Mouse (Mus musculus): Measurements from ENCODE around the gene A1cf. TPM values are rescaled to one million over a fixed set of nuclear protein-coding genes. Genes with fewer than 3 reads are reported as not detected.

The A1cf gene
- total and polyA plus RNA-seq, 3 experiments = not detected

DNA sequence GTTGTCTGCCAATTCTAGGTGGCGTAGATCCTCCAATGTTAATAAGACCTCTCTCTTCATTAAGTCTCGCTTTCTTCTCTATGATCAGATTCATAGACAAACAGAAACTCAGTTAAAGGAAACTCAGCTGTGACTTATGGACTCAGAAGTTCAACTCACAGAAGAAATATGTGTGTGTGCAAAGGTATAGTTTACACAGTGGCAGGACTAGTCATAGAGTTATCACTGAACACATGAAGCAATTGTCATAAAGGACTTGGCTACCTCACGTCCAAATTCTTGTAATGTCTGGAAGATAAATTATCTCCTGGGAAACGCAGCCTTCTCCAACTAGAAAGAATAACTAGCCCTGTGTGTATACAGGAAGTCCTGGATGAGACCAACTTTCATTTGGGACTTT lies 9.4 kb downstream of the A1cf start:
- dilution Hi-C loops (cut with MboI; ENCODE audit: extremely low pct_ligation_motif_present, extremely low pct_unique_long_range_greater_than_20kb, low sequenced_read_pairs) = no loop called here

DNA sequence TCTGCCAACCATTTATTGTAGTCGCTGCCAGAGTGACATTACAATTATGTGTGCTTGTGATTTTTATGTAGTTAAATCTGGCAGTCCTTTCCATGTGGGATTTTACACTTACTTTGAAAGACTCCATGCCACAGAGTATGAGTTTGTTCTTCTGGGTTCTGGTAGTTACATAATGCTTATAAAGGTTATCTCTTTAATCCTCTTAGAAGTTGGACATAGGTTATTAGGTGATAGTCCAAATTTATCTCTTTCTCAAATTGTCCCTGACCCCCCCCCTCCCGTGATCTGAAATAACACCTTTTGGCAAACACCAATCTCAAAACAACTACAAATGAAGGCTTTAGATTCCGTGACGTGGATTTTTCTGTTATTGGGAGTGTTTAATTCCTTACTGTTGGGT lies 16.0 kb downstream of the A1cf start:
- dilution Hi-C loops (cut with MboI; ENCODE audit: extremely low pct_ligation_motif_present, extremely low pct_unique_long_range_greater_than_20kb, low sequenced_read_pairs) = no loop called here

More for the DNA sequence above, 9.4 kb downstream of the A1cf start:
- Histone ChIP-seq H3K36me3 (replicated peaks in 1 of 2; ENCODE audit: control insufficient read depth in 1 of 2, insufficient read depth in 1 of 2, low read length in 1 of 2) (no peaks in the 10 kb centered on the region), H3K9me3 (replicated peaks; ENCODE audit: low read length) (no peaks in the 10 kb centered on the region), H3K4me2 (ENCODE audit: insufficient read depth, low read depth, poor library complexity, severe bottlenecking) (no peak overlapping the region), H3K4me3 (replicated peaks in 1 of 3; ENCODE audit: low read depth in 2 of 3, low read length in 2 of 3, poor library complexity in 1 of 3) (no peak overlapping the region), H3K27ac (ENCODE audit: insufficient read depth, low read depth) (no peak overlapping the region), H3K79me2 (replicated peaks; ENCODE audit: control insufficient read depth, extremely low read depth, insufficient read depth, poor library complexity, severe bottlenecking) (no peaks in the 10 kb centered on the region), H3K4me1 (ENCODE audit: control insufficient read depth in 1 of 2, insufficient read depth in 2 of 2) (no peaks in the 10 kb centered on the region), H3K27me3 (replicated peaks) (no peaks in the 10 kb centered on the region), H3K9ac (ENCODE audit: insufficient read depth, low read depth) (no peak overlapping the region)
- in situ Hi-C loops (cut with MboI; ENCODE audit: low pct_ligation_motif_present, low pct_unique_long_range_greater_than_20kb, low sequenced_read_pairs) = no loop called here
- DNase-seq (ENCODE audit: extremely low read depth) = no peak
- no peak for TF ChIP-seq MAFK (IDR thresholded peaks at IDR 0.05; ENCODE audit: insufficient replicate concordance, low read length)

GRCm38 (mm10) chr19:31887275-31887674 lies 18.7 kb downstream of the A1cf start:
- in situ Hi-C loops (cut with MboI; ENCODE audit: low pct_ligation_motif_present, low pct_unique_long_range_greater_than_20kb, low sequenced_read_pairs) = no loop called here
- no peak overlapping the region for H3K27ac ChIP-seq (ENCODE audit: insufficient read depth, low read depth)
- dilution Hi-C loops (cut with MboI; ENCODE audit: extremely low pct_ligation_motif_present, extremely low pct_unique_long_range_greater_than_20kb, low sequenced_read_pairs) = no loop called here

More for the DNA sequence above, 16.0 kb downstream of the A1cf start:
- Histone ChIP-seq H3K4me1 (ENCODE audit: control insufficient read depth in 1 of 2, insufficient read depth in 2 of 2) (no peaks in the 10 kb centered on the region), H3K9ac (ENCODE audit: insufficient read depth, low read depth) (no peak overlapping the region), H3K36me3 (replicated peaks in 1 of 2; ENCODE audit: control insufficient read depth in 1 of 2, insufficient read depth in 1 of 2, low read length in 1 of 2) (no peaks in the 10 kb centered on the region), H3K4me2 (ENCODE audit: insufficient read depth, low read depth, poor library complexity, severe bottlenecking) (no peak overlapping the region), H3K9me3 (replicated peaks; ENCODE audit: low read length) (no peaks in the 10 kb centered on the region), H3K4me3 (replicated peaks in 1 of 3; ENCODE audit: low read depth in 2 of 3, low read length in 2 of 3, poor library complexity in 1 of 3) (no peak overlapping the region), H3K79me2 (replicated peaks; ENCODE audit: control insufficient read depth, extremely low read depth, insufficient read depth, poor library complexity, severe bottlenecking) (no peaks in the 10 kb centered on the region), H3K27me3 (replicated peaks) (no peaks in the 10 kb centered on the region), H3K27ac (ENCODE audit: insufficient read depth, low read depth) (no peak overlapping the region)
- no peak for DNase-seq (ENCODE audit: extremely low read depth)
- TF ChIP-seq EP300 (IDR thresholded peaks at IDR 0.05; ENCODE audit: low read length) = no peak
- in situ Hi-C loops (cut with MboI; ENCODE audit: low pct_ligation_motif_present, low pct_unique_long_range_greater_than_20kb, low sequenced_read_pairs) = no loop called here

GRCm38 (mm10) chr19:31889988-31890387 lies 21.4 kb downstream of the A1cf start:
- H3K4me2 ChIP-seq (ENCODE audit: insufficient read depth, low read depth, poor library complexity, severe bottlenecking) = no peak overlapping the region
- no peak for DNase-seq (ENCODE audit: extremely low read depth)
- H3K9ac ChIP-seq (ENCODE audit: insufficient read depth, low read depth) = no peak overlapping the region
- H3K27ac ChIP-seq (ENCODE audit: insufficient read depth, low read depth) = no peak overlapping the region
- H3K4me3 ChIP-seq (replicated peaks in 1 of 3; ENCODE audit: low read depth in 2 of 3, low read length in 2 of 3, poor library complexity in 1 of 3) = no peak overlapping the region
- no peaks in the 10 kb centered on the region for H3K4me1 ChIP-seq (ENCODE audit: control insufficient read depth in 1 of 2, insufficient read depth in 2 of 2)
- H3K79me2 ChIP-seq (replicated peaks; ENCODE audit: control insufficient read depth, extremely low read depth, insufficient read depth, poor library complexity, severe bottlenecking) = no peaks in the 10 kb centered on the region
- no peaks in the 10 kb centered on the region for H3K27me3 ChIP-seq (replicated peaks)
- H3K9me3 ChIP-seq (replicated peaks; ENCODE audit: low read length) = no peaks in the 10 kb centered on the region
- in situ Hi-C loops (cut with MboI; ENCODE audit: low pct_ligation_motif_present, low pct_unique_long_range_greater_than_20kb, low sequenced_read_pairs) (no loop called here), dilution Hi-C loops (cut with MboI; ENCODE audit: extremely low pct_ligation_motif_present, extremely low pct_unique_long_range_greater_than_20kb, low sequenced_read_pairs) (no loop called here)
- no peaks in the 10 kb centered on the region for H3K36me3 ChIP-seq (replicated peaks in 1 of 2; ENCODE audit: control insufficient read depth in 1 of 2, insufficient read depth in 1 of 2, low read length in 1 of 2)
- TF ChIP-seq UBTF (IDR thresholded peaks at IDR 0.05; ENCODE audit: low read depth, low read length) (no peak), RAD21 (IDR thresholded peaks at IDR 0.05; ENCODE audit: low read depth, low read length) (no peak), PAX5 (IDR thresholded peaks at IDR 0.05; ENCODE audit: low read length) (no peak), RCOR1 (conservative IDR thresholded peaks at IDR 0.05; ENCODE audit: low read depth, low read length) (no peak), IRF4 (IDR thresholded peaks at IDR 0.05; ENCODE audit: low read depth, low read length) (no peak), CHD2 (IDR thresholded peaks at IDR 0.05; ENCODE audit: low read length) (no peak), ETS1 (conservative IDR thresholded peaks at IDR 0.05; ENCODE audit: low read depth, low read length) (no peak), BHLHE40 (IDR thresholded peaks at IDR 0.05; ENCODE audit: low read depth, low read length) (no peak), JUND (conservative IDR thresholded peaks at IDR 0.05; ENCODE audit: low read depth, low read length) (no peak)

More at GRCm38 (mm10) chr19:31887275-31887674, 18.7 kb downstream of the A1cf start:
- Histone ChIP-seq H3K79me2 (replicated peaks; ENCODE audit: control insufficient read depth, extremely low read depth, insufficient read depth, poor library complexity, severe bottlenecking) (no peaks in the 10 kb centered on the region), H3K4me2 (ENCODE audit: insufficient read depth, low read depth, poor library complexity, severe bottlenecking) (no peak overlapping the region), H3K9me3 (replicated peaks; ENCODE audit: low read length) (no peaks in the 10 kb centered on the region), H3K4me1 (ENCODE audit: control insufficient read depth in 1 of 2, insufficient read depth in 2 of 2) (no peaks in the 10 kb centered on the region), H3K9ac (ENCODE audit: insufficient read depth, low read depth) (no peak overlapping the region), H3K4me3 (replicated peaks in 1 of 3; ENCODE audit: low read depth in 2 of 3, low read length in 2 of 3, poor library complexity in 1 of 3) (no peak overlapping the region), H3K36me3 (replicated peaks in 1 of 2; ENCODE audit: control insufficient read depth in 1 of 2, insufficient read depth in 1 of 2, low read length in 1 of 2) (no peaks in the 10 kb centered on the region), H3K27me3 (replicated peaks) (no peaks in the 10 kb centered on the region)
- TF ChIP-seq CTCF (conservative IDR thresholded peaks at IDR 0.05 in 1 of 2, IDR thresholded peaks at IDR 0.05 in 1 of 2; ENCODE audit: low read depth in 2 of 2, low read length in 2 of 2) (no peak), NELFE (IDR thresholded peaks at IDR 0.05; ENCODE audit: low read depth, low read length) (no peak), ZMIZ1 (IDR thresholded peaks at IDR 0.05; ENCODE audit: low read depth, low read length) (no peak), GABPA (IDR thresholded peaks at IDR 0.05; ENCODE audit: insufficient replicate concordance, low read depth, low read length) (no peak), EP300 (IDR thresholded peaks at IDR 0.05; ENCODE audit: low read length) (no peak), E2F4 (IDR thresholded peaks at IDR 0.05; ENCODE audit: insufficient replicate concordance, low read depth, low read length) (no peak), NRF1 (IDR thresholded peaks at IDR 0.05; ENCODE audit: low read depth, low read length) (no peak), RAD21 (IDR thresholded peaks at IDR 0.05; ENCODE audit: low read depth, low read length) (no peak), ZNF384 (IDR thresholded peaks at IDR 0.05; ENCODE audit: low read depth, low read length) (no peak), ZKSCAN1 (IDR thresholded peaks at IDR 0.05; ENCODE audit: borderline replicate concordance, low read depth, low read length) (no peak), MAX (IDR thresholded peaks at IDR 0.05; ENCODE audit: low read length) (no peak)
- DNase-seq (ENCODE audit: extremely low read depth) = no peak

Measured in CH12.LX (cell line).